Mouse (Mus musculus) lung, postnatal 0 days (tissue): Measurements from ENCODE around the gene Igsf11. TPM values are rescaled to one million over a fixed set of nuclear protein-coding genes. Genes with fewer than 3 reads are reported as not detected.

ENCODE experiments used
- ATAC-seq: fragments of 200-750 bp; cut with Nextera tagmentation; 2 replicates; pipeline ENCODE4 v1.8.0; 2017; ENCODE audit warnings: moderate library complexity
- DNase-seq: peaks from one replicate; pipeline ENCODE4 v3.0.0-alpha.2; 2016; ENCODE audit warnings: low spot score
- H3K27ac ChIP-seq: fragments of 300-500 bp; sonication (generic); 2 replicates; pipeline ENCODE4 v1.5.1; 2014; ENCODE audit warnings: antibody characterized with exemption, mild to moderate bottlenecking, low read length, mixed read lengths
- H3K27me3 ChIP-seq: fragments of 300-500 bp; sonication (generic); replicated peaks from 2 replicates; pipeline ENCODE4 v1.6.1; 2014; ENCODE audit warnings: low read length, mixed read lengths; ENCODE audit not compliant: insufficient read depth
- H3K36me3 ChIP-seq: fragments of 300-500 bp; sonication (generic); 2 replicates; pipeline ENCODE4 v1.6.1; 2014; ENCODE audit warnings: low read length, mixed read lengths; ENCODE audit not compliant: insufficient read depth
- H3K4me1 ChIP-seq: fragments of 300-500 bp; sonication (generic); 2 replicates; pipeline ENCODE4 v1.6.1; 2014; ENCODE audit warnings: antibody characterized with exemption, low read depth, low read length, mixed read lengths; ENCODE audit not compliant: insufficient read depth
- H3K4me2 ChIP-seq: fragments of 300-500 bp; sonication (generic); replicated peaks from 2 replicates; pipeline ENCODE4 v1.6.1; 2014; ENCODE audit warnings: low read depth, mild to moderate bottlenecking, low read length, moderate library complexity, mixed read lengths
- H3K4me3 ChIP-seq: fragments of 300-500 bp; sonication (generic); 2 replicates; pipeline ENCODE4 v1.5.1; 2014; ENCODE audit warnings: low read depth, low read length
- H3K9ac ChIP-seq: fragments of 300-500 bp; sonication (generic); replicated peaks from 2 replicates; pipeline ENCODE4 v1.6.1; 2014; ENCODE audit warnings: low read depth, mild to moderate bottlenecking
- H3K9me3 ChIP-seq: fragments of 300-500 bp; sonication (generic); 2 replicates; pipeline ENCODE4 v1.6.1; 2016; ENCODE audit warnings: low read length, mixed read lengths
- CTCF ChIP-seq: IDR thresholded peaks from 2 replicates; pipeline ENCODE4 v1.5.1; 2016; ENCODE audit warnings: antibody characterized with exemption, mild to moderate bottlenecking
- EP300 ChIP-seq: IDR thresholded peaks from 2 replicates; pipeline ENCODE4 v1.6.1; 2016; ENCODE audit warnings: antibody characterized with exemption, mild to moderate bottlenecking, control low read depth
- WGBS: fragments of 180-500 bp; shearing (Covaris S2); extraction: QIAGEN DNeasy Blood & Tissue Kit; methylation state at CpG from one replicate; pipeline ENCODE4 v1.1.7; 2014; 5-methylcytosine and 5-hydroxymethylcytosine counted together
- polyA plus RNA-seq: library from polyadenylated mRNA; unstranded; fragments of >200 nt; fragmentation: Nextera tagmentation; extraction: Ambion mirVana; gene quantifications from 2 replicates; pipeline ENCODE4 v1.2.1, GENCODE M21; 2015

Gene Igsf11
- polyA plus RNA-seq, 1 experiment from 2014 or later: 0.35 TPM

GRCm38 (mm10) chr16:38999298-38999697 lies 106.8 kb downstream of the Igsf11 start:
- Histone ChIP-seq H3K9me3 (no peaks in the 10 kb centered on the region), H3K4me2 (no peak overlapping the region), H3K9ac (no peak overlapping the region), H3K27ac (no peak overlapping the region), H3K4me3 (no peak overlapping the region), H3K36me3 (no peaks in the 10 kb centered on the region), H3K4me1 (no peaks in the 10 kb centered on the region), H3K27me3 (no peaks in the 10 kb centered on the region)
- DNase-seq (no peak), ATAC-seq (no peak)
- TF ChIP-seq EP300: no peak
- TF ChIP-seq CTCF: no peak

GRCm38 (mm10) chr16:39006978-39007377 lies 114.5 kb downstream of the Igsf11 start:
- H3K9me3 ChIP-seq: no peaks in the 10 kb centered on the region
- no peaks in the 10 kb centered on the region for H3K36me3 ChIP-seq
- ATAC-seq (no peak), DNase-seq (no peak)
- H3K27me3 ChIP-seq: no peaks in the 10 kb centered on the region
- 77% methylated on average over 7 of the region's 7 CpGs for WGBS
- TF ChIP-seq EP300: no peak
- no peak for TF ChIP-seq CTCF
- no peaks in the 10 kb centered on the region for H3K4me1 ChIP-seq
- H3K27ac ChIP-seq: no peak overlapping the region
- H3K4me2 ChIP-seq: no peak overlapping the region
- no peak overlapping the region for H3K4me3 ChIP-seq
- no peak overlapping the region for H3K9ac ChIP-seq

GRCm38 (mm10) chr16:39019449-39019848 lies 127.0 kb downstream of the Igsf11 start:
- 62% methylated on average over 2 of the region's 2 CpGs for WGBS
- H3K4me3 ChIP-seq: no peak overlapping the region
- DNase-seq: no peak

GRCm38 (mm10) chr16:39025989-39026736 lies 133.7 kb downstream of the Igsf11 start:
- Histone ChIP-seq H3K4me1 (no peaks in the 10 kb centered on the region), H3K4me2 (no peak overlapping the region), H3K27me3 (no peaks in the 10 kb centered on the region), H3K36me3 (no peaks in the 10 kb centered on the region), H3K4me3 (no peak overlapping the region), H3K27ac (no peak overlapping the region), H3K9ac (no peak overlapping the region), H3K9me3 (no peaks in the 10 kb centered on the region)
- WGBS: 75% methylated on average over 8 of the region's 8 CpGs
- DNase-seq: no peak
- TF ChIP-seq CTCF: no peak
- TF ChIP-seq EP300: no peak
- ATAC-seq: no peak

More at GRCm38 (mm10) chr16:39019449-39019848, 127.0 kb downstream of the Igsf11 start:
- Histone ChIP-seq H3K4me2 (no peak overlapping the region), H3K9me3 (no peaks in the 10 kb centered on the region), H3K27me3 (no peaks in the 10 kb centered on the region), H3K4me1 (no peaks in the 10 kb centered on the region), H3K9ac (no peak overlapping the region), H3K36me3 (no peaks in the 10 kb centered on the region), H3K27ac (no peak overlapping the region)
- TF ChIP-seq CTCF (no peak), EP300 (no peak)
- no peak for ATAC-seq

GRCm38 (mm10) chr16:39031350-39031749 lies 138.9 kb downstream of the Igsf11 start:
- no peaks in the 10 kb centered on the region for H3K27me3 ChIP-seq
- ATAC-seq (no peak), DNase-seq (no peak)
- no peaks in the 10 kb centered on the region for H3K4me1 ChIP-seq
- no peaks in the 10 kb centered on the region for H3K36me3 ChIP-seq
- H3K4me2 ChIP-seq: no peak overlapping the region
- 56% methylated on average over 2 of the region's 2 CpGs for WGBS
- no peak overlapping the region for H3K27ac ChIP-seq
- TF ChIP-seq EP300 (no peak), CTCF (no peak)
- H3K9me3 ChIP-seq: no peaks in the 10 kb centered on the region
- H3K9ac ChIP-seq: no peak overlapping the region
- no peak overlapping the region for H3K4me3 ChIP-seq

DNA sequence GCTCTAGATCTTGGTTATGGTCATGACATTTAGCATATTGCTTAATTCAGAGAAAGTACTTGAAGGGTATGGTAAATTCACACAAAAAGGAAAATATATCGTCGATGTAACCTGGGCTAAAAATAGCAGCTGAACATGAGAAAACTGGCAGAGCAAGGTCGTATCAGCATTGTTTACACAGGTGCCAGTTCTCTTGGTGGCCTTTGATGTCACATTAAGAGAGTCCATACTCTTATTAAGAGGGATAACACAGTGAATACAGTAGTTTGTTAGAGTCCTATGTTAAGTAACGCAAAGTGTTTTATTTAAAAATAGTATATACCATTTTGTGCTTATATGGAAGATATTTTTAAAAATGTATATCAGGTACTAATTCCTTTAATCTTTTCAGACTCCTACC lies 144.8 kb downstream of the Igsf11 start:
- DNase-seq: no peak
- no peak for TF ChIP-seq EP300
- TF ChIP-seq CTCF: no peak
- Histone ChIP-seq H3K9ac (no peak overlapping the region), H3K27ac (no peak overlapping the region), H3K4me3 (no peak overlapping the region), H3K4me2 (no peak overlapping the region), H3K9me3 (no peaks in the 10 kb centered on the region), H3K4me1 (no peaks in the 10 kb centered on the region), H3K36me3 (no peaks in the 10 kb centered on the region), H3K27me3 (no peaks in the 10 kb centered on the region)
- ATAC-seq: no peak
- 21% methylated on average over 4 of the region's 4 CpGs for WGBS

DNA sequence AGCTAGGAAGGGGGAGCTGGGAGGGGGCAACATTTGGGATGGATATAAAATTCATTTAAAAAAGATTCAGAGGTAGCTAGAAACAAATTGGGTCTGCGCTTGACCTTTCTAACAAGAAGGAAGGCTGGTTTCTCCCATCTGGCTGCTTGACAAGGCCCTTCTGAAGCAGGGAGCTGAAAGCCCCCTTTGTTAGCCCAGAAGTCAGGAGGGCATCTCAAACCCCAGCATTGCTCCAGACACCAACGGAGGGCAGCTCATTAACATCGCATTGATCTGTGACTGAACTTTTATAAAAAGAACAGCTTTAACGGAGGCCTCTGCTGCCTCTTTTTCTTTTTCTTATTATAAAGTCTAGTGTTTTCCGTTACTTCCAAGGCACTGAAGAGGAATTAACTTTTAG lies 151.9 kb downstream of the Igsf11 start:
- no peak overlapping the region for H3K4me2 ChIP-seq
- 56% methylated on average over 5 of the region's 5 CpGs for WGBS

More for the DNA sequence above, 151.9 kb downstream of the Igsf11 start:
- H3K27me3 ChIP-seq: no peaks in the 10 kb centered on the region
- H3K4me3 ChIP-seq: no peak overlapping the region
- no peaks in the 10 kb centered on the region for H3K4me1 ChIP-seq
- no peaks in the 10 kb centered on the region for H3K36me3 ChIP-seq
- TF ChIP-seq CTCF (no peak), EP300 (no peak)
- H3K9me3 ChIP-seq: no peaks in the 10 kb centered on the region
- H3K9ac ChIP-seq: no peak overlapping the region
- no peak overlapping the region for H3K27ac ChIP-seq
- no peak for ATAC-seq
- no peak for DNase-seq
